Mouse (Mus musculus): Measurements from ENCODE around the gene Fbxw19.
"Not testable (repeated sequence)": the region's sequence is repeated elsewhere in the genome, so short reads cannot be mapped to it uniquely, and the experiment has no call there.

The Fbxw19 gene

GRCm38 (mm10) chr9:109495775-109496174 lies at the start of gene Fbxw19:
TSS of gene Fbxw19 (minus strand) at chr9:109495875.
- not testable (repeated sequence) for DNase-seq (ENCODE audit: low read depth, low spot score)

- no peak for DNase-seq (ENCODE audit: low read depth, low spot score)
Observed at GRCm38 (mm10) chr9:109523385-109524064, 27.9 kb upstream of the Fbxw19 start.

- DNase-seq (ENCODE audit: low read depth, low spot score) = no peak
Observed at GRCm38 (mm10) chr9:109449040-109449439, 46.6 kb downstream of the Fbxw19 start, which contains the start of gene Fbxw16. TSS of gene Fbxw16 (minus strand) at chr9:109449140.

- no peak for DNase-seq (ENCODE audit: low read depth, low spot score)
Observed at GRCm38 (mm10) chr9:109432956-109433355, 62.7 kb downstream of the Fbxw19 start.

All from brain, embryonic 18.5 days (tissue).